Comparison of ENCODE assay signal across 17 mouse cellular contexts in the genomic region with DNA sequence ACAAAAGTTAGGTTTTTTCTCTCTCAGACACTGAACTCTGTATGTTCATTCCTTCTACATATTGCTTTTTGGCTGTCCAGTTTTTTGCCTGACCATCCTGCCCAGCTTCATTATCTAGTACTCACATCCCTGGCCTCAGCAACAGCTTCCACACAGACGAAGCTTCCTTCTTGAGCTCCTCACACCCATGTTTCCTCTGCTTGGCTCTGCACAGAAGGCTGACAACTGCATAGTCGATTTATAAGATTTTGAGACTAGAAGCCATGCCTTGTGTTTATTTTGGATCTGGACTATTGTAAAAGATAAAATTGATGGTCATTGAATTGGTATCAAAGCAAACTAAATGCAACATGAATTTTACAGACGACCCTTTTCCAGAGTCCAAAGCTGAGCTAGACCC.
"Had no signal": no experiment of that assay in that cellular context is flagged by ENCODE, and none has a peak within 500 bp of the region (broad histone marks: within the 10 kb centered on the region; RNA-seq: fewer than 3 reads in every experiment).

No protein-coding gene starts in this region.

- H3K27me3 ChIP-seq: lung, embryonic 15.5 days; megakaryocyte, embryonic 14.5 days; midbrain, embryonic 13.5 days; midbrain, embryonic 15.5 days; neural tube, embryonic 12.5 days; stomach, embryonic 15.5 days had no signal

- DNase-seq: lung, adult 2 months; lung, postnatal 14 days; lung, postnatal 36 days; right cerebral cortex, postnatal 14 days; thymus, adult 2 months; thymus, postnatal 25 days; thymus, postnatal 4 days had no signal

- H3K36me3 ChIP-seq: lung, embryonic 15.5 days; midbrain, embryonic 13.5 days; midbrain, embryonic 15.5 days; neural tube, embryonic 12.5 days; stomach, embryonic 15.5 days had no signal

- H3K9ac ChIP-seq: lung, embryonic 15.5 days; midbrain, embryonic 13.5 days; midbrain, embryonic 15.5 days; neural tube, embryonic 12.5 days; stomach, embryonic 15.5 days had no signal

- H3K27ac ChIP-seq: lung, embryonic 15.5 days; macrophage; midbrain, embryonic 13.5 days; midbrain, embryonic 15.5 days; neural tube, embryonic 12.5 days; stomach, embryonic 15.5 days; stomach, postnatal 0 days had no signal

- H3K9me3 ChIP-seq: lung, embryonic 15.5 days; midbrain, embryonic 13.5 days; midbrain, embryonic 15.5 days; neural tube, embryonic 12.5 days; stomach, embryonic 15.5 days had no signal

- H3K4me1 ChIP-seq: lung, embryonic 15.5 days; midbrain, embryonic 13.5 days; midbrain, embryonic 15.5 days; neural tube, embryonic 12.5 days; stomach, embryonic 15.5 days had no signal

- ATAC-seq: lung, postnatal 0 days; midbrain, embryonic 13.5 days; midbrain, embryonic 15.5 days had no signal

- H3K4me3 ChIP-seq: lung, embryonic 15.5 days; megakaryocyte, embryonic 14.5 days; midbrain, embryonic 13.5 days; midbrain, embryonic 15.5 days; neural tube, embryonic 12.5 days; stomach, embryonic 15.5 days had no signal

- H3K4me2 ChIP-seq: lung, embryonic 15.5 days; midbrain, embryonic 11.5 days; midbrain, embryonic 13.5 days; midbrain, embryonic 15.5 days; neural tube, embryonic 12.5 days; stomach, embryonic 15.5 days had no signal
